Mouse (Mus musculus): ENCODE data around the gene Vmn1r131. TPM values are rescaled to one million over a fixed set of nuclear protein-coding genes. Genes with fewer than 3 reads are reported as not detected.

The Vmn1r131 gene
- not detected in 2 replicates for polyA plus RNA-seq (2012; rRNA removed)

GRCm38 (mm10) chr7:21545990-21546389 lies at the start of gene Vmn1r131:
TSS of gene Vmn1r131 (minus strand) at chr7:21546090.

GRCm38 (mm10) chr7:21511480-21511879 lies 34.4 kb downstream of the Vmn1r131 start, which contains the start of gene Vmn1r130:
TSS of gene Vmn1r130 (plus strand) at chr7:21511780.

Other genes with a start within 250 kb of the Vmn1r131 start
- not detected in 2 replicates for gene Vmn1r126, start 244.6 kb downstream of the Vmn1r131 start, polyA plus RNA-seq (2012; rRNA removed)
- gene Vmn1r127, start 226.2 kb downstream of the Vmn1r131 start, polyA plus RNA-seq (2012; rRNA removed), result not detected in 2 replicates
- not detected in 2 replicates for gene Vmn1r128, start 196.7 kb downstream of the Vmn1r131 start, polyA plus RNA-seq (2012; rRNA removed)
- not detected in 2 replicates for gene Vmn1r129, start 184.8 kb downstream of the Vmn1r131 start, polyA plus RNA-seq (2012; rRNA removed)
- gene Gm6882, start 113.3 kb downstream of the Vmn1r131 start, polyA plus RNA-seq (2012; rRNA removed), result not detected in 2 replicates
- not detected in 2 replicates for gene Vmn1r130, start 34.3 kb downstream of the Vmn1r131 start, polyA plus RNA-seq (2012; rRNA removed)
- not detected in 2 replicates for gene Vmn1r132, start 68.0 kb upstream of the Vmn1r131 start, polyA plus RNA-seq (2012; rRNA removed)
- gene Gm4175, start 215.4 kb upstream of the Vmn1r131 start, polyA plus RNA-seq (2012; rRNA removed), result not detected in 2 replicates